Mouse (Mus musculus) neural tube, postnatal 0 days (tissue): Measurements from ENCODE around the gene Ttll5. TPM values are rescaled to one million over a fixed set of nuclear protein-coding genes. Genes with fewer than 3 reads are reported as not detected.

Source experiments
- polyA plus RNA-seq: library from polyadenylated mRNA; unstranded; fragments of >200 nt; fragmentation: Nextera tagmentation; extraction: Ambion mirVana; gene quantifications from 2 replicates; pipeline ENCODE4 v1.2.1, GENCODE M21; 2015

Ttll5 gene
- 8.5 and 10.2 TPM in 2 replicates for polyA plus RNA-seq

GRCm38 (mm10) chr12:85824438-85825264, at the start of gene Ttll5, which contains the start of gene Erg28:
Gene Ttll5 (plus strand): TSS chr12:85824659.
Gene Erg28 (minus strand): TSS chr12:85824550.

GRCm38 (mm10) chr12:86078553-86079201, 254.2 kb downstream of the Ttll5 start, which contains the start of gene Tgfb3:
Gene Tgfb3 (minus strand): TSS chr12:86079041.

GRCm38 (mm10) chr12:86082481-86083012, 258.1 kb downstream of the Ttll5 start, which contains the start of gene Ift43:
Gene Ift43 (plus strand): TSS chr12:86082541.

Other genes with a start within 250 kb of the Ttll5 start
- 1.5 and 1.7 TPM in 2 replicates for gene Jdp2, start 225.6 kb upstream of the Ttll5 start, polyA plus RNA-seq
- gene Batf, start 138.0 kb upstream of the Ttll5 start, polyA plus RNA-seq: 1.1 and 1.4 TPM in 2 replicates
- gene Flvcr2, start 78.1 kb upstream of the Ttll5 start, polyA plus RNA-seq: 4.7 and 4.8 TPM in 2 replicates
- 121 and 128 TPM in 2 replicates for gene Erg28, start 109 bp upstream of the Ttll5 start, polyA plus RNA-seq